Mouse (Mus musculus): Measurements from ENCODE around the gene Pdhx. TPM values are rescaled to one million over a fixed set of nuclear protein-coding genes. Genes with fewer than 3 reads are reported as not detected.

Pdhx gene
- total RNA-seq (2021): 100 to 1,000 TPM; 184 to 194 TPM

- DNase-seq (ENCODE audit: low spot score): peak; percentile 100
- intact Hi-C loops (cut with DNase I): no loop called here
Measured at GRCm38 (mm10) chr2:103073219-103073982, at the start of gene Pdhx, which contains the start of gene Apip. Gene Pdhx, minus strand, starts transcription at chr2:103073513. Gene Apip, plus strand, starts transcription at chr2:103073675.

- DNase-seq (ENCODE audit: low spot score): no peak
- intact Hi-C loops (cut with DNase I): no loop called here
Measured at GRCm38 (mm10) chr2:103119197-103119854, 46.0 kb upstream of the Pdhx start.

GRCm38 (mm10) chr2:103118324-103119196 is 45.2 kb upstream of the Pdhx start:
- DNase-seq (ENCODE audit: low spot score): no peak
- intact Hi-C loops (cut with DNase I): no loop called here

- DNase-seq (ENCODE audit: low spot score): no peak
- intact Hi-C loops (cut with DNase I): no loop called here
Measured at GRCm38 (mm10) chr2:103117212-103117611, 43.9 kb upstream of the Pdhx start.

GRCm38 (mm10) chr2:103111669-103112068 is 38.4 kb upstream of the Pdhx start:
- DNase-seq (ENCODE audit: low spot score): no peak
- intact Hi-C loops (cut with DNase I): no loop called here

GRCm38 (mm10) chr2:103106172-103106571 is 32.9 kb upstream of the Pdhx start:
- intact Hi-C loops (cut with DNase I): no loop called here
- DNase-seq (ENCODE audit: low spot score): no peak

- intact Hi-C loops (cut with DNase I): no loop called here
- no peak for DNase-seq (ENCODE audit: low spot score)
Measured at GRCm38 (mm10) chr2:103102595-103102994, 29.3 kb upstream of the Pdhx start.

- DNase-seq (ENCODE audit: low spot score): no peak
- intact Hi-C loops (cut with DNase I): loop anchor here (5.0 kb wide), 1 partner anchor 333 kb away; no protein-coding TSS in a partner anchor
Measured at GRCm38 (mm10) chr2:103089521-103089920, 16.2 kb upstream of the Pdhx start.

GRCm38 (mm10) chr2:103088099-103088498 is 14.8 kb upstream of the Pdhx start:
- DNase-seq (ENCODE audit: low spot score): no peak
- intact Hi-C loops (cut with DNase I): loop anchor here (5.0 kb wide), 1 partner anchor 334 kb away; no protein-coding TSS in a partner anchor

GRCm38 (mm10) chr2:103086432-103086831 is 13.1 kb upstream of the Pdhx start:
- intact Hi-C loops (cut with DNase I): loop anchor here (2.0 to 5.0 kb wide), 2 partner anchors 260 to 336 kb away; no protein-coding TSS in a partner anchor

GRCm38 (mm10) chr2:103085633-103086032 is 12.3 kb upstream of the Pdhx start:
- intact Hi-C loops (cut with DNase I): loop anchor here (2.0 to 5.0 kb wide), 2 partner anchors 261 to 337 kb away; no protein-coding TSS in a partner anchor
- DNase-seq (ENCODE audit: low spot score): no peak

More at GRCm38 (mm10) chr2:103086432-103086831, 13.1 kb upstream of the Pdhx start:
- no peak for DNase-seq (ENCODE audit: low spot score)

- intact Hi-C loops (cut with DNase I): loop anchor here (5.0 kb wide), 3 partner anchors 282 to 492 kb away; no protein-coding TSS in a partner anchor
Measured at GRCm38 (mm10) chr2:103084451-103084850, 11.1 kb upstream of the Pdhx start.

GRCm38 (mm10) chr2:103082853-103083252 is 9.5 kb upstream of the Pdhx start:
- intact Hi-C loops (cut with DNase I): loop anchor here (5.0 kb wide), 3 partner anchors 281 to 491 kb away; no protein-coding TSS in a partner anchor
- no peak for DNase-seq (ENCODE audit: low spot score)

More at GRCm38 (mm10) chr2:103084451-103084850, 11.1 kb upstream of the Pdhx start:
- DNase-seq (ENCODE audit: low spot score): no peak

- no peak for DNase-seq (ENCODE audit: low spot score)
Measured at GRCm38 (mm10) chr2:103081706-103082105, 8.4 kb upstream of the Pdhx start.

GRCm38 (mm10) chr2:103081117-103081516 is 7.8 kb upstream of the Pdhx start:
- intact Hi-C loops (cut with DNase I): loop anchor here (5.0 kb wide), 3 partner anchors 279 to 489 kb away; no protein-coding TSS in a partner anchor

More at GRCm38 (mm10) chr2:103081706-103082105, 8.4 kb upstream of the Pdhx start:
- intact Hi-C loops (cut with DNase I): loop anchor here (5.0 kb wide), 3 partner anchors 279 to 489 kb away; no protein-coding TSS in a partner anchor

GRCm38 (mm10) chr2:103070586-103070985 is 2.7 kb downstream of the Pdhx start:
- intact Hi-C loops (cut with DNase I): no loop called here
- no peak for DNase-seq (ENCODE audit: low spot score)

More at GRCm38 (mm10) chr2:103081117-103081516, 7.8 kb upstream of the Pdhx start:
- DNase-seq (ENCODE audit: low spot score): no peak

- intact Hi-C loops (cut with DNase I): no loop called here
- DNase-seq (ENCODE audit: low spot score): no peak
Measured at GRCm38 (mm10) chr2:103069752-103070405, 3.4 kb downstream of the Pdhx start.

- intact Hi-C loops (cut with DNase I): no loop called here
Measured at GRCm38 (mm10) chr2:103068602-103069001, 4.7 kb downstream of the Pdhx start.

More at GRCm38 (mm10) chr2:103068602-103069001, 4.7 kb downstream of the Pdhx start:
- no peak for DNase-seq (ENCODE audit: low spot score)
